Mouse (Mus musculus): Measurements from ENCODE around the gene C1ql3. TPM values are rescaled to one million over a fixed set of nuclear protein-coding genes. Genes with fewer than 3 reads are reported as not detected.

The C1ql3 gene
- total RNA-seq (2023): not detected

DNA sequence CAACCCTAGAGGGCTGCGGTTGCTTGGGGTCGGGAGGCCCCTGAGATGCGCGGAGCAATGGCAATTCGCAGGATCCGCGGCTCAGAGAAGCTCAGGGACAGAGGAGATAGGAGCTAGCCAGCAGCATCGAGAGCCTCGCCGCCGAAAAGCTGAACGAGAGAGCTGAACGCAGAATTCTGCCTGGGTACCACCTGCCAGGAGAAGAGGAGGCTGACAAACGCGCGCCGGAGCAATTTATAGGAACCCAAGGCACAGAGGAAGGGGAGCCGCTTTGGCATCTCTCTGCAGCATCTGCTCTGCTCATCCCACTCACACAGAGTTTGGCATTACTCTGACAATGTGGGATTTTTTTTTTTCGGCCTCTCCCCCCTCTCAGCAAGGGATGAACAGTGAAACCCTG lies at the start of gene C1ql3:
TSS of gene C1ql3 (minus strand) at position 335 of the 400 bp plus-strand sequence.

Other genes starting within 250 kb of the C1ql3 start
- not detected for gene Pter, start 87.8 kb downstream of the C1ql3 start, total RNA-seq (2023)

Measured in B cell, adult 67 days (primary cell).